ENCODE assay signal across 9 mouse cellular contexts in the genomic region with DNA sequence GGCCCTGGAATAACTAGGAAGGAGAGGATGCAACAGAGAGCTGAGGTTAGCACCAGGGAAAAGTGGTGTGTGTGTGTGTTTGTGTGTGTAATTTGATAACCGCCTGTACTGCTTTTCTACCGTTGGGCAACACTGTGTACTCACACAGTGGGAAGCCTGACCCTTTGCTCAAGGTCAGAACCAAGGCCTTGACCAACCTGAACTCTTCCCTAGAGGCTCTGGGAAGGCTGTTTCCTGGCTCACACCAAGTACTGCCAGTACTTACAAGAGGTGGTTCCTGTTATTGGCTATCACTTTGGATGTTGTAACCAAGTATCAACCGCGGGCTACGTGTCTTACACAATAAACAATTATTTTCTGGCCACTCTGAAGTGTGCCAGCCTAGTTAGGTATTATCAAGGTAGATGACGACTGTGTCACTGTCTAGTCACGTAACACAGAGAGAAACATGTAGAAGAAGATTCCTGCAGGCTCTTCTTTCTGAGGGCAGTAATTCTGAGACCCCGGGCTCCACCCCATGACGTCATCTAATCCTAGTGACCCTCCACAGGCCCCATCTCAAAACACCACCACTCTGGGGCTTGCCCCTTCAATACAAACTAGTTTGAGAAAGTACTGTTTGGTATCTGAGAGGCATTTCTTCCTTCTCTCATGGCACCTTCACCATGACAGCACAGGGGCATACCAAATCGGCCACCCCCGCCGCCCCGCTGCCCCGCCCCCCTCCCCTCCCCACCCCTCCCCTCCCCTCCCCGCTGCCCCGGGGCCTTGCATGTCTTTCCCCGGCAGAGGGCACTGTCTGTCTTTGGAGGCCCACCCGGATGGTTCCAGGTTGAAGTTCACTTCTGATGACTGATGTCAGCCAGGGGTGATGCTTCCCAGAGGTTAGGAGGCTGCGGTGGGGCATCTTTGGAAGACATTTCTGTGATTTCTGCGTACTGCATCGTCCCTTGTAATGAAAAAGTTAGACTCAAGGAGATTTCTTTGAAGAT.
A peak's percentile ranks its signal among the peaks of the same experiment; 100 is the strongest.
DNase-seq lines count a peak whose midpoint lies in the region; ATAC-seq and TF ChIP-seq lines count a peak whose summit lies in the region.
"Had no signal": no experiment of that assay in that cellular context is flagged by ENCODE, and none has a peak within 500 bp of the region (broad histone marks: within the 10 kb centered on the region; RNA-seq: fewer than 3 reads in every experiment).

No protein-coding gene starts in this region.

- WGBS in embryonic facial prominence, embryonic 14.5 days = 33% methylated on average over 15 of the region's 21 CpGs
- 44% methylated on average over 14 of the region's 21 CpGs for WGBS in hindbrain, embryonic 12.5 days
- 28% methylated on average over 19 of the region's 21 CpGs for WGBS in liver, embryonic 14.5 days (ENCODE audit: insufficient replicate concordance)
- WGBS in neural tube, embryonic 11.5 days = 39% methylated on average over 18 of the region's 21 CpGs

- peak; percentile 28; the same call in 1 of the 2 replicates for ATAC-seq in embryonic facial prominence, embryonic 14.5 days (ENCODE audit: low read depth)
- ATAC-seq in hindbrain, embryonic 12.5 days (ENCODE audit: low FRiP score) = peak; percentile 68; the same call in 1 of the 2 replicates
- peak; percentile 62 for ATAC-seq in liver, embryonic 14.5 days (ENCODE audit: insufficient read depth)
- ATAC-seq in neural tube, embryonic 11.5 days (ENCODE audit: insufficient read depth, low FRiP score, low TSS enrichment) = peak; percentile 71

- H3K9ac ChIP-seq in embryonic facial prominence, embryonic 14.5 days (ENCODE audit: low read depth, low read length) = no peak overlapping the region
- no peak overlapping the region for H3K9ac ChIP-seq in hindbrain, embryonic 12.5 days
- H3K9ac ChIP-seq in liver, embryonic 14.5 days (replicated peaks) = no peak overlapping the region
- no peak overlapping the region for H3K9ac ChIP-seq in neural tube, embryonic 11.5 days (ENCODE audit: low read length)

- TF ChIP-seq EP300 in liver, embryonic 14.5 days (IDR thresholded peaks at IDR 0.05; ENCODE audit: low read depth) = no peak

- H3K4me3 ChIP-seq in embryonic facial prominence, embryonic 14.5 days (ENCODE audit: low read depth, low read length) = no peak overlapping the region
- H3K4me3 ChIP-seq in hindbrain, embryonic 12.5 days = peak overlapping the region; percentile 23
- no peak overlapping the region for H3K4me3 ChIP-seq in liver, embryonic 14.5 days (ENCODE audit: insufficient read depth in 1 of 2, low read depth in 2 of 2, low read length in 2 of 2)
- H3K4me3 ChIP-seq in neural tube, embryonic 11.5 days (ENCODE audit: low read depth, low read length) = no peak overlapping the region

- no peaks in the 10 kb centered on the region for H3K36me3 ChIP-seq in embryonic facial prominence, embryonic 14.5 days (ENCODE audit: control insufficient read depth, insufficient read depth, low read length)
- H3K36me3 ChIP-seq in hindbrain, embryonic 12.5 days = no peaks in the 10 kb centered on the region
- no peaks in the 10 kb centered on the region for H3K36me3 ChIP-seq in liver, embryonic 14.5 days (replicated peaks; ENCODE audit: control insufficient read depth, insufficient read depth, low read depth)
- H3K36me3 ChIP-seq in neural tube, embryonic 11.5 days (ENCODE audit: control insufficient read depth, insufficient read depth, low read length) = no peaks in the 10 kb centered on the region
- H3K36me3 ChIP-seq: G1E had no signal

- no peaks in the 10 kb centered on the region for H3K27me3 ChIP-seq in embryonic facial prominence, embryonic 14.5 days (replicated peaks; ENCODE audit: control insufficient read depth, insufficient read depth, low read length)
- H3K27me3 ChIP-seq in hindbrain, embryonic 12.5 days = no peaks in the 10 kb centered on the region
- H3K27me3 ChIP-seq in liver, embryonic 14.5 days (ENCODE audit: control insufficient read depth, insufficient read depth, low read length) = no peaks in the 10 kb centered on the region
- H3K27me3 ChIP-seq in neural tube, embryonic 11.5 days (ENCODE audit: control insufficient read depth, insufficient read depth, low read length) = no peaks in the 10 kb centered on the region

- TF ChIP-seq CTCF in liver, embryonic 14.5 days (IDR thresholded peaks at IDR 0.05; ENCODE audit: low read depth) = no peak

- H3K4me2 ChIP-seq in embryonic facial prominence, embryonic 14.5 days (ENCODE audit: low read depth, low read length) = peak overlapping the region; percentile 31
- H3K4me2 ChIP-seq in hindbrain, embryonic 12.5 days (replicated peaks) = peak overlapping the region; percentile 41
- H3K4me2 ChIP-seq in liver, embryonic 14.5 days (ENCODE audit: low read depth) = no peak overlapping the region
- no peak overlapping the region for H3K4me2 ChIP-seq in neural tube, embryonic 11.5 days (ENCODE audit: low read depth)

- H3K27ac ChIP-seq in embryonic facial prominence, embryonic 14.5 days (replicated peaks; ENCODE audit: low read depth, low read length) = no peak overlapping the region
- H3K27ac ChIP-seq in hindbrain, embryonic 12.5 days = no peak overlapping the region
- H3K27ac ChIP-seq in liver, embryonic 14.5 days = no peak overlapping the region
- H3K27ac ChIP-seq in neural tube, embryonic 11.5 days (ENCODE audit: low read depth, low read length) = no peak overlapping the region

- peak; percentile 56 to 75 for DNase-seq in cerebellum, postnatal 14 days
- no peak for DNase-seq in cerebellum, adult 11 months
- DNase-seq in Muller cell, postnatal 12 days (ENCODE audit: inconsistent ontology term) = peak; percentile 34
- DNase-seq in embryonic facial prominence, embryonic 14.5 days (ENCODE audit: low spot score) = peak; percentile 42
- no peak for DNase-seq in liver, embryonic 14.5 days (ENCODE audit: low read depth in 3 of 3, low spot score in 3 of 3)
- peak; percentile 49 for DNase-seq in neural tube, embryonic 11.5 days (ENCODE audit: low spot score)
- no peak for DNase-seq in right cerebral cortex, adult 2 months (ENCODE audit: low spot score in 2 of 2)

- peaks cover 12% of the 10 kb centered on the region; the same call in 1 of the 2 replicates for H3K9me3 ChIP-seq in embryonic facial prominence, embryonic 14.5 days (ENCODE audit: control insufficient read depth, low read length)
- peaks cover 4% of the 10 kb centered on the region; the same call in 1 of the 2 replicates for H3K9me3 ChIP-seq in hindbrain, embryonic 12.5 days (replicated peaks)
- H3K9me3 ChIP-seq in liver, embryonic 14.5 days (ENCODE audit: control insufficient read depth, low read length) = no peaks in the 10 kb centered on the region
- no peaks in the 10 kb centered on the region for H3K9me3 ChIP-seq in neural tube, embryonic 11.5 days (ENCODE audit: control insufficient read depth, low read length)

- H3K4me1 ChIP-seq in embryonic facial prominence, embryonic 14.5 days (ENCODE audit: control insufficient read depth, insufficient read depth, low read length) = no peaks in the 10 kb centered on the region
- H3K4me1 ChIP-seq in hindbrain, embryonic 12.5 days = peaks cover 4% of the 10 kb centered on the region
- H3K4me1 ChIP-seq in liver, embryonic 14.5 days (replicated peaks; ENCODE audit: control insufficient read depth in 2 of 2, insufficient read depth in 2 of 2, low read length in 1 of 2) = peaks cover 0 to 1% of the 10 kb centered on the region in 2 experiments; a peak in 1 of 4 replicates
- no peaks in the 10 kb centered on the region for H3K4me1 ChIP-seq in neural tube, embryonic 11.5 days (ENCODE audit: control insufficient read depth, insufficient read depth, low read length)

Comparison
In these comparisons a context has a peak if more than half of its experiments do, and no peak if none do; other contexts are left out.
1. DNase-seq: peak in cerebellum, postnatal 14 days (2 of 2), Muller cell, postnatal 12 days (single experiment), embryonic facial prominence, embryonic 14.5 days (single experiment) and neural tube, embryonic 11.5 days (single experiment); none in cerebellum, adult 11 months (single experiment), liver, embryonic 14.5 days (0 of 3) and right cerebral cortex, adult 2 months (0 of 2).
2. H3K4me2 ChIP-seq: peak in embryonic facial prominence, embryonic 14.5 days (single experiment) and hindbrain, embryonic 12.5 days (single experiment); none in liver, embryonic 14.5 days (single experiment) and neural tube, embryonic 11.5 days (single experiment).
3. Peak in every context shown above with its lines, with median percentiles within 50 percentile points of each other: ATAC-seq.